Mouse (Mus musculus) heart, embryonic 12.5 days (tissue): ENCODE results near the gene Gm5737. TPM values are rescaled to one million over a fixed set of nuclear protein-coding genes. Genes with fewer than 3 reads are reported as not detected.

Source experiments
- ATAC-seq: fragments of 200-750 bp; cut with Nextera tagmentation; 2 replicates; pipeline ENCODE4 v1.8.0; 2017; ENCODE audit warnings: moderate TSS enrichment, moderate library complexity; ENCODE audit not compliant: insufficient number of reproducible peaks, low FRiP score
- H3K27ac ChIP-seq: fragments of 300-500 bp; sonication (generic); 2 replicates; pipeline ENCODE4 v1.5.1; 2016; ENCODE audit warnings: mild to moderate bottlenecking, moderate library complexity; ENCODE audit not compliant: poor library complexity, severe bottlenecking
- H3K27me3 ChIP-seq: fragments of 300-500 bp; sonication (generic); replicated peaks from 2 replicates; pipeline ENCODE4 v1.6.1; 2016; ENCODE audit warnings: mild to moderate bottlenecking, moderate library complexity
- H3K36me3 ChIP-seq: fragments of 300-500 bp; sonication (generic); 2 replicates; pipeline ENCODE4 v1.6.1; 2016; ENCODE audit warnings: mild to moderate bottlenecking, moderate library complexity
- H3K4me1 ChIP-seq: fragments of 300-500 bp; sonication (generic); replicated peaks from 2 replicates; pipeline ENCODE4 v1.6.1; 2016; ENCODE audit warnings: mild to moderate bottlenecking
- H3K4me2 ChIP-seq: fragments of 300-500 bp; sonication (generic); 2 replicates; pipeline ENCODE4 v1.6.1; 2016; ENCODE audit warnings: mild to moderate bottlenecking, moderate library complexity
- H3K4me3 ChIP-seq: fragments of 300-500 bp; sonication (generic); 2 replicates; pipeline ENCODE4 v1.5.1; 2016; ENCODE audit warnings: mild to moderate bottlenecking
- H3K9ac ChIP-seq: fragments of 300-500 bp; sonication (generic); 2 replicates; pipeline ENCODE4 v1.6.1; 2016; ENCODE audit warnings: mild to moderate bottlenecking, moderate library complexity
- H3K9me3 ChIP-seq: fragments of 300-500 bp; sonication (generic); replicated peaks from 2 replicates; pipeline ENCODE4 v1.6.1; 2016; ENCODE audit warnings: mild to moderate bottlenecking, moderate library complexity
- WGBS: fragments of 180-500 bp; shearing (Covaris S2); methylation state at CpG from one replicate; pipeline ENCODE4 v1.1.7; 2016; 5-methylcytosine and 5-hydroxymethylcytosine counted together
- polyA plus RNA-seq: library from polyadenylated mRNA; unstranded; fragments of >200 nt; fragmentation: Nextera tagmentation; extraction: Ambion mirVana; gene quantifications from 2 replicates; pipeline ENCODE4 v1.2.1, GENCODE M21; 2016

The Gm5737 gene
- polyA plus RNA-seq, 1 experiment from 2014 or later, result not detected

DNA sequence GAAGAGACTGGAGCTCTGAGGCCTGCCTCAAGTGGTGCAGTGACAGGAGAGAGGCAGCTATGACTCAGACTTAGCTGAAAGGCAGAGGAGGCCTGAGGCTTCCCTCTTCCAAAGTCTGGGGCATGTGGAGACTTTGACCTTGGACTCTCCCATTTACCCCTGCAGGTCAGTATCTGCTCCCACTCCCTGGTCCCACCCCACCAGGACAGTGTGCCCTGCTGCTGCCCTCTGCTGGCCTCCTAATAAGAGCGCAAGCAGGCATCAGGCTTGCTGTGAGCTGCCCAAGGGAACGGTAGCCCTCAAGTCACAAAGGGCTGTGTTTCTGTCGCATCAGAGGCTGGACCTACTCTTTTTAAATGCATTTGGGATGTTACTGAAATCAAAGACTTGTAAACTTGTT lies 14.2 kb downstream of the Gm5737 start:
- 18% methylated on average over 3 of the region's 3 CpGs for WGBS
- ATAC-seq, result no peak
- Histone ChIP-seq H3K4me1 (peaks cover 13% of the 10 kb centered on the region), H3K4me3 (no peak overlapping the region), H3K36me3 (no peaks in the 10 kb centered on the region), H3K27ac (no peak overlapping the region), H3K9ac (no peak overlapping the region), H3K27me3 (peaks cover 7% of the 10 kb centered on the region), H3K4me2 (no peak overlapping the region), H3K9me3 (no peaks in the 10 kb centered on the region)

DNA sequence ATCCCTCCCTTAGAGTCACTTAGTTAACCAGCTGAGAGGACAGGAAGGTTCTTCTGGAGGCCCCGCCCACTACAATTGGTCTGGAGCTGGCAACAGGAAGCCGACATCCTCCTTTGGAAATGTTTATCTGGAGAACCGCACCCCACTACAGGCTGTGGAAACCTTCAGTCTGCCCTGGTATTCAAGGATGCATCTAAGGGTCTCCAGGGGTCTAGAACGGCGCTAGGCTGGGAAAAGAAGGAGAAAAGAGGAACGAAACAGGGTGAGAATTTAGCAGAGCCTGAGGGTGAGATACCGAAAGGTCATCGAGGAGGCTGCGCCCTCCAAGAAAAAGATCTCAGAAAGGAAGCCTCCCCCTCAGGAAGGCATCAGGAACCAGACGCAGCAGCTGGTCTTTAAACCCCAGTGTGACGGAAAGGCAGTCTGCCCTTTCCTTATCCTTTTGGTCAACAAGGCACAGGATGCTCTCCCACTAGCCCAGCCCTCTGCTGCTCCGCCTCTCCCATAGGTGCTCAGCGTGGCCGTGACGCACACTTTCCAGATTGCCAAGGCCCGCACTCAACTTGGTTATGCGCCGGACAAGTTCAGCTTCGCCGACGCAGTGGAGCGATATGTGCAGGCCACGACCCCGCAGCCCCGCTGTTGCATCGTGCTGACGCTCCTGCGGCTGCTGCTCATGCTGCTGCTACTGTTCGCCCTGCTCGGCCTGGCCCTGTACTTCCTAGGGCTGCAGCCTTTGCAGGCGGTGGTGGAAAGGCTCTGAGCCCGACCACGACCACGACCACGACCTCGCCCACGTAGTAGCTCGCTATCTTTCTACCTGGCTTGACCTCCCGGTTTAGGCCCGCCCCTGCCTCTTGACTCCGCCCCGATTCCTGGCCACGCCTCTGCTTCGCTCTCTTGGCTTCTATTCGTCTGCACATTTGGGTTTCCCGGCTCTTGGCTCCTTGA lies 18.5 kb downstream of the Gm5737 start:
- H3K4me3 ChIP-seq, result peak overlapping the region; percentile 68
- WGBS, result under 1% methylated on average over 46 of the region's 46 CpGs
- H3K9me3 ChIP-seq, result no peaks in the 10 kb centered on the region
- H3K36me3 ChIP-seq, result no peaks in the 10 kb centered on the region
- peak overlapping the region; percentile 73 for H3K9ac ChIP-seq
- H3K27ac ChIP-seq, result peak overlapping the region; percentile 82
- peaks cover 18% of the 10 kb centered on the region for H3K4me1 ChIP-seq
- H3K27me3 ChIP-seq, result no peaks in the 10 kb centered on the region
- peak overlapping the region; percentile 97 for H3K4me2 ChIP-seq
- ATAC-seq, result peak; percentile 73

DNA sequence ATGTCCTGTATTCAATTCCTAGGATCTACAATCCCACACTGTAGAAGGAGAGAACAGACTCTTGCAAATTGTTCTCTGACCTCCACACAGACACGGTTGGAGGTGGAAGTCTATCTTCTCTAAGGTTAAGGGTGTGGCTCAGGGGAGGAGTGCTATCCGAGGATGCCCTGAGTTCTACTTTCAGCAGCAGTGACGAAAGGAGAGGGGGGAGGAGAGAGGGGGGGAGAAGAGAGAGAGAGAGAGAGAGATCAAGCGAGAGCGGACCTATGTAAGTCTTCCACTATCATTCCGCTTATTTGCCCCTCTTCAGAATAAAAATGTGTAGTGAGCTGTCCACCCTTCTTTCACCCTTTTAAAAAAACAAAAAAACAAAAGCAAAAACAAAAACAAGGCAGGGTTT lies 22.3 kb downstream of the Gm5737 start:
- no peak for ATAC-seq
- WGBS, result 52% methylated on average over 6 of the region's 6 CpGs
- peaks cover 15% of the 10 kb centered on the region for H3K4me1 ChIP-seq

DNA sequence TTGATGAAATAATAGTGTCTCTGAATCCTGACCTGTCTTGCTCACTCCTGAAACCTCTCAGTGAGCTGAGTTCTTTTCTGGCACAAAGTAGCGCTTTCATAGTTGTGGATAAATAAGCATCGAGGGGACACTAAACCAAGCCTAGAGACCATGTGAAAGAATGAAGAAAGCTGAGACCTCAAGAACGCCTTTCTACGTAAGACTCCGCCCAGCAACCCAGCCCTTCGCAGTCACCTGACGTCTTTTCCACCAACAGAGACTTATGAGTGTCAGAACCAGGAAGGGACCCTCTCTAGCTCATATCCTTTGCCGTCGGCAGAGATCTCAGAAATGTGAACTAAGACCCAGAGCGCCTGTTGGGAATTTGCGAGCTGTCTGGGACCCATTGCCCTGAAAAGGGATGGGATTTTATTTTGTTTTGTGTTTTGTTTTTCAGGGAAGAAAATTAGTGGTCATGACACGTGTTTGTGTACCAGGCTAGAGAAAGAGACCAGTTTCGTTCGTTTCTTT lies 22.8 kb downstream of the Gm5737 start:
- peak; percentile 80 for ATAC-seq
- WGBS, result 24% methylated on average over 14 of the region's 14 CpGs
- Histone ChIP-seq H3K27me3 (no peaks in the 10 kb centered on the region), H3K9me3 (no peaks in the 10 kb centered on the region), H3K4me2 (peak overlapping the region; percentile 68), H3K4me3 (peak overlapping the region; percentile 61), H3K9ac (peak overlapping the region; percentile 37; the same call in 1 of the 2 replicates), H3K4me1 (peaks cover 15% of the 10 kb centered on the region), H3K27ac (peak overlapping the region; percentile 51; the same call in 1 of the 2 replicates), H3K36me3 (no peaks in the 10 kb centered on the region)

More for the DNA sequence above, 22.3 kb downstream of the Gm5737 start:
- peak overlapping the region; percentile 68 for H3K4me2 ChIP-seq
- H3K9me3 ChIP-seq, result no peaks in the 10 kb centered on the region
- no peaks in the 10 kb centered on the region for H3K36me3 ChIP-seq
- no peak overlapping the region for H3K27ac ChIP-seq
- no peaks in the 10 kb centered on the region for H3K27me3 ChIP-seq
- H3K4me3 ChIP-seq, result peak overlapping the region; percentile 61
- H3K9ac ChIP-seq, result no peak overlapping the region

DNA sequence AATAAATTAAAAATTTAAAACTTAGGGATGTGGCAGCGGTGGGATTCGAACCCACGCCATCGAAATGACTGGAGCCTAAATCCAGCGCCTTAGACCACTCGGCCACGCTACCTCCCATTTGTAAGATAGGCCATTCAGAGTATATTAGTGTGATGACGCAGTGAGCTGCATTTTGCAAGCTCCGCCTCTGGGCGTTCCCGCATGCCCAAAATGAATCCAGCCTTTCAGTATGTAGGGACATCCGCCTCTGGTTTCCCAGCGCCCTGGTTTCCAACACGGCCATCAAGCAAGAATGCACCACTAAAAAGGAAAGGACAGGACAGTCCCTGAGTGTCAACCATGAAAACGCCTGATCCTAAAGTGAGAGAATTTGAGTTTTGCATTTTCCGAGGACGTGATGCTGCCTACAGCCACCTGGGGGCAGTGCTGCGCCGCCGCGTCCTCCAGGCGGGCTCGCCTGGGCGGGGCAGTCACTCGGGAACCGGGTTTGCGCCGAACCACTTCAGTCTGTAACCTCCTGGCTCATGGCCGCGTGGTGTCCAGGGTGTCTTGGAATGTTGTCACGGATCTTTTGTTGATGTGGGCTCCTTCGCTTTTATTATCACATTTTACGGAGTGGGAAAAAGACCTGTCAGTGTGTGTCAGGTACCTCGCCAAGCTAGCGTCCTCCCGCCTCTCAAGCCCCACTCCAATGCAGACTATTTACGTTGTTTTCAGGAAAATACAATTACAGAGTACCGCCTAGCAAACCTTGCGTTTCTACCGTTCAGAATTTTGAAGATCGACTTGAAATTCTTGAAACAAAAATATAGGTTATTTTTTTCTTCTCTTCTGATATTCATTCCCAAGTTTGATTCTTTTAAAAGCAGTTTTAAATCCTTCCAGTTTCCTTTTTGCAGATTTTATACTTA lies 23.5 kb downstream of the Gm5737 start:
- WGBS, result under 1% methylated on average over 41 of the region's 41 CpGs
- no peaks in the 10 kb centered on the region for H3K9me3 ChIP-seq
- peak; percentile 90 for ATAC-seq
- H3K9ac ChIP-seq, result peak overlapping the region; percentile 66
- H3K4me1 ChIP-seq, result peaks cover 8% of the 10 kb centered on the region
- H3K4me2 ChIP-seq, result peak overlapping the region; percentile 68
- H3K4me3 ChIP-seq, result peak overlapping the region; percentile 61
- H3K36me3 ChIP-seq, result no peaks in the 10 kb centered on the region
- H3K27me3 ChIP-seq, result no peaks in the 10 kb centered on the region
- H3K27ac ChIP-seq, result no peak overlapping the region

DNA sequence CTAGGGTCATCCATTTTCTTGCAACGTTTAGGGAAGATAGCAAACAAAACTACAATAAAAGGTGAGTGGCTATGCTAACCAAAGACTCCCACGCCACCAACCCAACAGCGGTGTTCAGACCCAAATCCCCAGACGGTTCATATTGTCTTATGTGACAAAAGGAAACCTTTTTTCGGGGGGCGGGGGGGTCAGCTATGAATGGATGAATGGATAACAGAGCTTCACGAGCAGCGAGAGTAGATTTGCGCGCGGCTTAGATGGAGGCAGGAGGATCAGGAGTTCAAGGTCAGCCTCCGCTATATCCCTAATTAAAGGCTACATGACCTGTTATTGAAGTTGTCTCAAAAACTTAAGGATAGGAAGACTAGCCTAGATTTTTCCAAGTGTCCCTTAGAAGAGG lies 24.2 kb downstream of the Gm5737 start:
- H3K36me3 ChIP-seq, result no peaks in the 10 kb centered on the region
- H3K27me3 ChIP-seq, result no peaks in the 10 kb centered on the region
- H3K9me3 ChIP-seq, result no peaks in the 10 kb centered on the region
- H3K4me1 ChIP-seq, result peaks cover 5% of the 10 kb centered on the region
- peak overlapping the region; percentile 61 for H3K4me3 ChIP-seq
- H3K9ac ChIP-seq, result peak overlapping the region; percentile 32; the same call in 1 of the 2 replicates
- WGBS, result 8% methylated on average over 12 of the region's 12 CpGs
- ATAC-seq, result no peak
- H3K27ac ChIP-seq, result no peak overlapping the region
- H3K4me2 ChIP-seq, result peak overlapping the region; percentile 68

DNA sequence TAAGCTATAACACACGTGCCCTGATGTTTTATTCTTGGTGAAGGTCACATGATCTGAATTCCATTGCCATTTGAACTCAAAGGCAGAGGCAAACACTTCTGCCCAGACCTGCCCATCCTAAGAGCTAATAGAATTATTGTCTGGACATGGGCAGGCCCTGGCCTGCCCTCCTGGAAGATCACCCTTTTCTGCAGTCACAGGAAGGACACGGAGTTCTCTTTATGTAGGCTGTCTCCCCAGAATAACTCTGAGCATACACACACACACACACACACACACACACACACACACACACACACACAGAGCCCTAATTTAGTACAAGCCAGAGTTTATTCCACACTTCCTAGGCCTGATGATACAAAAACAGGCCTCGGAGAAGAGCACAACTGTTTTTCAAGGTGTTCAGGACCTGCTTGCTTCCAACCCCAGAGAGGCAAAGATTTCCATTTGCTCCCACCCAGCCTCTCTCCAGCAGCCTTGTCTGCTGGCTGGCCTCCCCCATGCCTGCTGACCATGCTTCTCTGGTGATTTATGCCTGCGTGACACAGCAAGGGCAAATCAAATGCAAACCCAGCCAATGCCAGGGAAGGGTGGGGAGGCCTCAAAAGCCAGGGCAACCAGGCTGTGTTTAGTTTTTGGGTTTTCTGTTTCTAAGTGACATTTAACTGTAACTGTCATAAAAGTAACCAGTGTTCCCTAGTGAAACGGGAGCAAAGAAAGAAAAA lies 26.4 kb downstream of the Gm5737 start:
- no peak for ATAC-seq
- Histone ChIP-seq H3K4me2 (no peak overlapping the region), H3K9ac (no peak overlapping the region), H3K9me3 (no peaks in the 10 kb centered on the region), H3K4me1 (0 out of 2 replicates have a peak, but pooled peaks cover 3% of the 10 kb centered on the region), H3K27ac (no peak overlapping the region), H3K4me3 (no peak overlapping the region), H3K36me3 (no peaks in the 10 kb centered on the region), H3K27me3 (no peaks in the 10 kb centered on the region)
- 65% methylated on average over 5 of the region's 5 CpGs for WGBS

DNA sequence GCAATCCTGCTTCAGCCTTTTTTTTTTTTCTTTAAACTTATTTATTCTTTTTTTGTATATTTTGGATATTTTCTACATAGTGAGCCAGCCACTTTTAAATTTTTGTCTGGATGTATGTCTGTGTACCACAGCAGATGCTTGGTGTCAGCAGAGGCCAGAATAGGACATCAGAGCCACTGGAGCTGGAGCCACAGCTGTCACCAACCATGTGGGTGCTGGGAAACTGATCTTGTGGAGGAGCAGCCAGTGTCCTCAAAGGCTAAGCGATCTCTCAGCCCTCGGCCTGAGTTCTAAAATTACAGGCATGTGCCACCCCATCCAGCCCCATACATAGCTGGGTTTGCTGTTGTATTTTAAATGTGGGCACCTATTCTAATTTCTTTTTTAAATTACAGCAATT lies 27.6 kb downstream of the Gm5737 start:
- H3K36me3 ChIP-seq, result no peaks in the 10 kb centered on the region
- 66% methylated on average over 2 of the region's 2 CpGs for WGBS
- H3K9me3 ChIP-seq, result no peaks in the 10 kb centered on the region

DNA sequence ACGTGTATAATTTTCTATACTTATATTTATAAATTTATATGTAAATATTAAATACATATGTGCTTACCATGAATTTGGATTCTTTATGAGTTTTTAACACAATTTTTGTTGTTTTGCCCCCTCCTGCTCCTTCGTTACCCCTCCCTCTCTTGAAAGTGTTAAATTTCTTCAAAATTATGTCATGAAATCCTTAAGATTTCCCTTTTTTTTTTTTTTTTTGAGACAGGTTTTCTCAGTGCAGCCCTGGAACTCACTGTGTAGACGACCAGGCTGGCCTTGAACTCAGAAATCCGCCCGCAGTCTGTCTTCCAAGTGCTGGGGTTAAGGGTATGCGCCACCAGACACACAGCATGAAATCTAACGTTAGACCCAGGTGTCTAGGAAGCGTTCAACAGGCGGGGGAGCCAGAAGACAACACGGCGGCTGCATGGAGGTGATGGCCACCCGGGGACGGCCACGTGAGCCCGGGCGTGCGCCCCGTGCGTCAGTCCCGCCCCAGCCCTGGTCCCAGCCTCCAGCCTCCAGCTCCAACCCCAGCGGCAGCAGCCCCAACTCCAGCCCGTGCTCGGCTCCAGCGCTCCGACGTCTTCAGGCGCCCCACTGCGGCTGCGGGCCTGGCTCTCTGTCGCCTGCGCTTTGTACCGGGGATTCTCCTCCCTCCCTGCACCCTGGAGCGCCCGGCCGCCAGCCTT lies 30.3 kb downstream of the Gm5737 start, which contains the start of gene Eef2k:
Gene Eef2k (plus strand): TSS at position 487 of the 692 bp plus-strand sequence.
- Histone ChIP-seq H3K9ac (peak within 1 kb of the TSS; percentile 89), H3K4me1 (peaks cover 18% of the 10 kb centered on the region), H3K27ac (peak within 1 kb of the TSS; percentile 88), H3K9me3 (no peaks in the 10 kb centered on the region), H3K4me2 (peak within 1 kb of the TSS; percentile 83), H3K27me3 (peaks cover 4% of the 10 kb centered on the region; the same call in 1 of the 2 replicates), H3K36me3 (no peaks in the 10 kb centered on the region), H3K4me3 (peak within 1 kb of the TSS; percentile 80)
- WGBS, result 4% methylated on average over 29 of the region's 35 CpGs
- peak; percentile 95 for ATAC-seq

More for the DNA sequence above, 27.6 kb downstream of the Gm5737 start:
- no peaks in the 10 kb centered on the region for H3K27me3 ChIP-seq
- ATAC-seq, result no peak
- no peak overlapping the region for H3K27ac ChIP-seq
- H3K4me3 ChIP-seq, result no peak overlapping the region
- peaks cover 12% of the 10 kb centered on the region for H3K4me1 ChIP-seq
- H3K9ac ChIP-seq, result no peak overlapping the region
- no peak overlapping the region for H3K4me2 ChIP-seq
